Mouse (Mus musculus) CD8-positive naive resting alpha-beta T cell, adult 2 months (primary cell): ENCODE data around the gene Ccl25.

ENCODE experiments used
- DNase-seq, 2 experiments: peaks; one replicate each; pipeline ENCODE4 v3.0.0; 2022; ENCODE audit warnings: low read depth in 2 of 2, low spot score in 2 of 2

Gene Ccl25

DNA sequence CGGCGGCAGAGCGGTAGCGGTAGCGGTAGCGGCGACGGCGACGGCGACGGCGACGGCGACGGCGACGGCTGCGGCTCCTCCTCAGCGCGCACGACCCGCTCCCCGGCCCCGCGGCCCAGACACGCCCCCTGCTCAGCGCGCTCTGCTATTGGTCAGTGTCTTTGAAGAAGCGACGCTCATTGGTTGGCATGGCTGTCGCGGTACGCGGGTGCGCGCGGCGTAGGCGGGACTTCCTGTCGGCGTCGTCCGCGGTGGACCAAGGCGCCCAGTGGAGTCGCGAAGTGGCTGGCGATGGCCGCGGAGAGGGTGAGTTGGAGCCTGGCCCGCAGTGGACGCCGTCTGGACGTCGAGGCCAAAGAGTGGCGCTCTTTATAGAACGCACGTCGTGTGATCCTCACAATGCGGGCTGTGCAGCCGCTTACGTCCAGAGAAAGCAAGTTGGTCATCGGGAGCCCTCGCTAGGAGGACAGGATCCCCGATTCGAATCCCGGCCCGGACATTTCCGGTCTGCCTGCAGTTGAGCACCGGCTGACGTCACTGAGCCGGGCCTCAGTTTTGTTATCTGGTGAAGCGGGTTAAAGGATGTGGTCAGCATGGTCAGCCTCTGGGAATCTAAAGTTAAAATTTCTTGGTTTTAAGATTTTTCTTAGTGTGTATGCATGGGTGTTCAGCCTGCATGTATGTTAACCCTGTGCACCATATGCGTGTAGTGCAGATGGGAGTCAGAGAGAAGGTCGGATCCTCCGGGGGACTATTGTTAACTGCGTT lies at the start of gene Ccl25, which contains the start of gene Elavl1:
Ccl25 (plus strand) TSS at position 228 of the 768 bp plus-strand sequence.
Elavl1 (minus strand) TSS at position 431 of the 768 bp plus-strand sequence.
- DNase-seq, result peak; percentile 94 to 95

DNA sequence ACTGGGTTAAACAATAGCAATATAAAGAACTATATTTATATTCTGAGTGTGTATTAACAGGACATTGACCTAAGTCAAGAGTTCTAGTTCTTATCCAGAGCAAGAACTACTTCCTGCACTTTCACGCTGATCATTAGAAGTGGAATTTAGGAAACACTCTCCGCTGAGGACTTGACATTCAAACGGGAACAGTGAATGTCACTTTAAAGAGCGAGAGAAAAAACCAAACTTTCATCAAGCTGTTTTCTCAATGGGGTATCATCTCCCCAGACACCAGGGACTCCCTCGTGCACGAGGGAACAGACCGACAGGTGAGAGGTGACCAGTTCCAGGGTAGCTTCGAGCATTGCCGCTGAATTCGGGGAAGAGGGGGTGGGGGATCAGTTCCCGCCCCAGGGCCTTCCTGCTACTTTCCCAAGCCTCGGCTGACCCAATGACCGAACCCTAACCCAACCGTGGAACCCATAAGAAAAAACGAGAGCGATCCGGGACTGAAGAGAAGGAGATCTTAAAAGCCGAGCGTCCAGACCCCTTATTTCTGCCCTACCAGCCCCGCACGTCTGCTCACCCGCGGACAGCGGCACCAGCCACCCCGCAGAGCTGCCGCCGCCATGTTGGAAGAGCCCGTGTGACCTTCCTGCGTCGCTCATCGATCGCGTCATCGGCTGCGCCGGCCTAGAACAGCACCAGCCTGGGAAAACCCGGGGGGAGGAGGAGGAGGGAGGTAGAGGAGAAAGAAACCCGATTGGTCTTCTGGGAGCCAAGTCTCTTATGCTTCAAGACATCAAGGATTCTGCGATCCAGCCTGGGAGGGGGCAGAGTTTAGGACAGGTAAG lies 49.5 kb upstream of the Ccl25 start, which contains the start of gene Timm44:
Timm44 (minus strand) TSS at position 639 of the 836 bp plus-strand sequence.
- DNase-seq, result peak; percentile 84 to 90

DNA sequence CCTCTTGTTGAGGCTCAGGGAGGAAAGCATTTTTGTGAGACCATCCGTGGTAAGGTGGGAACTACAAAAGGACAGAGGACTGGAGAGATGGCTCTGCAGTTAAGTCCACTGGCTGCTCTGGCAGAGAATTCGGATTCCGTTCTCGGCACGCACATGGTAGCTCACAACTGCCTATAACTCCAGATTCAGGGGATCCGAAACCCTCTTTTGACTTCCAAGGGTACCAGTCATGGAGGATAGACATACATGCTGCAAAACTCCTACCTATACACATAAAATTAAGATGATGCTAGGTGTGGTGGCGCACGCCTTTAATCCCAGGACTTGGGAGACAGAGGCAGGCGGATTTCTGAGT lies 48.9 kb upstream of the Ccl25 start:
- DNase-seq, result no peak

DNA sequence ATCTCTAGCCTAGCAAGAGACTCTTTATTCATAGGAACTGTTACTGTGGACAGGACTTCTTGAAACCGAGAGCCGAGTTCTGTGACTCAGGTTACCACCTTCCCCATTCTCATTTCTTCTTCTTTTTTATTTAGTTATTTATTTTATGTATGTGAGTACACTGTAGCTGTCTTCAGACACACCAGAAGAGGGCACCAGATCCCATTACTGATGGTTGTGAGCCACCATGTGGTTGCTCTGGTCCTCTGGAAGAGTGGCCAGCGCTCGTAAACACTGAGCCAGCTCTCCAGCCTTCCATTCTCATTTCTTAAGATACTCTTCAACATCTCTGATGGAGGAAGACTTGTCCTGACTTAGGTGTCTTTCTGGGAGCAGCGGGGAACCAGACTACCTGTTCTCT lies 32.3 kb upstream of the Ccl25 start:
- no peak for DNase-seq

DNA sequence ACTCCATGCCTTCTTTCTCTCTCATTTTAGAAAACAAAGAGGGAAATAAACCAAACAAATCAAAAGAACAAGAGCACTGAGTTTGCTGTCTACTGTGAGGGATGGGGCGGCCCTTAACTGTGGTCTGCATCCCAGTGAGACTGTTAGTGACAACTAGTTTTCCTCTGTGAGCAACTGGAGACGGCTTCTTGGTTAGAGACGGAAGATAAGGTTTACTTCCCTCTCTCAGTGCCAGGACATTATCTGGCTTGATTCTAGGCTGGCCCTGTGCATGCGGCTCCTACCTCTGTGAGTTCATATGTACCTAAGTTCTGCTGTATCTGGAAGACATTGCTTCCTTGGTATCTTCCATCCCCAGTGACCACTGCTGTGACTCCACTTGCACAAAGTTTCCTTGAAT lies 27.2 kb upstream of the Ccl25 start:
- no peak for DNase-seq

DNA sequence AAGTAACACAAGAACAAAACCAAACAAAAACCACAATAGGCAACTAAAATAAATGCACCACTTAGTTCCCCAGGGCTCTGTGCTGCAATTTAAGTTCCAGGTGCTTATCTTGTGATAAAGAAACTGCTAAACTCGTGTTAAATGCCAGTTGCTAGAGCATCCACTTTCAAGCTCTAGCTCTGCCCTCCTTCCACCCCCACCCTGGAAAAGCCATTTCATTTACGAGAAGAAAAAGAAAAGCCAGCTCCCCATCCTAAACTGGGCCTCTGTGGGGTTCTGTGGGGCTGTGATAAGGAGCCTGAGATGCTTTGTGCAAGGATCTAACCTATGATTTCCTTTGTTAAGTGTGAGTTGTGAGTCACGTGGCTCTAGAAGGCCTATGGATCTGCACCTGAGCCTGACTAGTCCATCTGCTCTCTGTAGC lies 20.9 kb upstream of the Ccl25 start:
- no peak for DNase-seq

DNA sequence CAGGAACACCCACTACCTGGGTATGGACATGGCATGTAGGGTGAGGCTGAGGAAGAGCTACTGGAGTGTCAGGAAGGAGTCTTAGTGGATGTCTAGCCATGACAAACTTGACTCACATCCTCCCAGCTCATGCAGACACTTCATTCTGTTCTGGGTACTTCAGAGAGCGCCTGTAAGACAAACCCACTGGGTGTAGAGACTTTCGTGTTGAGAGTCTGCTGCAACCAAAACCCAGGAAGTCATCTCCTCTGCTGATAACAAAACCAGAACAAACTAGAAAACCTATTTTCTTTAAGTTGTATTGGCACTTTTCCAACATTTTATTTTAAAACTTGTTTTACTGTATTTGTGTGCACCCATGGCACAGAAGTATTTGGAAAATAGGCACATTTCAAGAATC lies 19.2 kb upstream of the Ccl25 start:
- no peak for DNase-seq

DNA sequence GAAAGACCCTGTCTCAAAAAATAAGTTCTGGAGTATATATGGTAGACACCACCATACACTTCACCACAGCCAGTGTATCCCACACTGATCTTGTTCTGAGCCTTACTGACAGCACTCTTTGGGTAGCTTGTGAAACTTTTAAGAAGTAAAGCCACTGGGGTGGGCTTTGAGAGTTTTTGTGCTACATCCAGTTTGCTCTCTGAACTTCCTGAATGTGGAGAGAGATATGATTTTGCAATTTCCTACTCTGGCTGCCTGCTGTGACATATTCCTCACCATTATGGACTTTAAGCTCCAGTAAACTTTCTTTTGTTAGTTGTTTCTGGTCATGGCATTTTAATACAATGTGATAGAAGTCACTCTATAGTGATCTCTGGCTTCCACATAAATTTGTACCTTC lies 12.9 kb upstream of the Ccl25 start:
- DNase-seq, result no peak

DNA sequence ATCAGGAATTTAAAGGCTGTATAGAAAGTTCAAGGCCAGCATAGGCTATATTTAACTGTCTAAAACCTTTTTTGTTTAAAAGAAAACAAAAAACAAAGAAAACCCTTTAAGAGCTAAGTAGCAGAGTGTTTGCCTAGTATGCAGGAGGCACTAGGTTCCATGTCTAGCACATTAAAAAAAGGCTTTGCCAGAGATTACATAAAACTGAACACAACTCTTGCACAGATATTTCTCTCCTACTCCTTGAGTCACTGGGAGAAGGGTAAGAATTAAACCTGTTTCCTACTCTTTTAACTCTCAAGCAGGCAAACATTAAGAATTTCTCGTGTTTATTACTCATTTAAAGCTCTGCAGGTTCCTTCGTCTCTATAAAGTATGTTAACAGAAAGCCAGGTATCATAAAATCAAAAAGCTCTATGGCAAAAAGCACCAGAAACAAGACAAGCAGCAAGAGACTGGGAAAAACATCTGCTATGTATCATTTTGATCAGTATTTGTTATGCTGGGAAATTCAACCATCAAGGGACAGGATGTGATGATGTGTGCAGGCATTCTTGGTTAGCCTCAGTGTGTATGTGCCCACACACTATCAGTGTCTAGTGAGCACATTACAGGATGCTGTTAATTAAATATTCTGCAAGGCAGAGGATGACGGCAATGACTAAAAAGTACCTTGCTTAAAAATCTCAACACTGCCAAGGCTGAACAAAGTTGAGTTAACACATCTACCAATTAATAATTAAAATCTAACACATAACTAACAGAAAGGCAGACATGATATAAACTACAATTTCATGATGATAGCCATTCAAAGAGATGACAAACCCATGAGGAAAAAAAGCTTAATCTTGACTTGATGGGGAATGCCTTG lies 11.5 kb upstream of the Ccl25 start:
- DNase-seq, result peak; percentile 43 to 60

DNA sequence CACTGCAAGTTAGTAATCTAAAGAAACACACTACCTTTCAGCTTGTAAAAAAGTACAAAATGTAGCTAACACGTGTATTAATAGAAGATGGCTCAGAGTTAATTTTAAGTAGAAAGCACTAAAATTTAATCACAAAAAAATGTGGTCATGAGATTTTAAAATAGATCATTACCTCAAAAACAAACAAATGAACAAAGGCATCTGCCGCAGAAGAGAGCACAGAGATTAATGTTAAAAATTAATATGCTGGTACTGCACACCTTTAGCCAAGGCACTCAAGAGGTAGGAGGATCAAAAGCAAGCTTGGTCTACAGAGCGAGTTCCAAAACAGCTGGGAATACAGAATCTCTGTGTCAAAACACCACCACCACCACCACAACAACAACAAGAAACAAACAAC lies 10.2 kb upstream of the Ccl25 start:
- no peak for DNase-seq

DNA sequence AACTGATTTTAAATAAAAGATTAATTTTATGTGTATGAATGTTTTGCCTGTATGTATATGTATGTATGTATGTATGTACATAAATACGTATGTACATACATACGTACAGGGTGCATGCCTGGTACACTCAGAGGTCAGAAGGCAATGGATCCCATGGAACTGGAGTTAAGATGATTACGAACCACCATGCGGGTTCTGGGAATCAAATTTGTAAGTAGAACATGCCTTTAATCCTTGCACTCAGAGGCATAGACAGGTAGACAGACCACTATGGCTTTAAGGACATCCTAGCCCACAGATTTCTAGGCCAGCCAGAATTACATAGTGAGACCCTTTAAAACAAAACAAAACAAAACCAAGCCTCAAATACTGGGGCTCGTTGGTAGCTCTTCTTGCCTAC lies 6.9 kb upstream of the Ccl25 start:
- DNase-seq, result no peak

DNA sequence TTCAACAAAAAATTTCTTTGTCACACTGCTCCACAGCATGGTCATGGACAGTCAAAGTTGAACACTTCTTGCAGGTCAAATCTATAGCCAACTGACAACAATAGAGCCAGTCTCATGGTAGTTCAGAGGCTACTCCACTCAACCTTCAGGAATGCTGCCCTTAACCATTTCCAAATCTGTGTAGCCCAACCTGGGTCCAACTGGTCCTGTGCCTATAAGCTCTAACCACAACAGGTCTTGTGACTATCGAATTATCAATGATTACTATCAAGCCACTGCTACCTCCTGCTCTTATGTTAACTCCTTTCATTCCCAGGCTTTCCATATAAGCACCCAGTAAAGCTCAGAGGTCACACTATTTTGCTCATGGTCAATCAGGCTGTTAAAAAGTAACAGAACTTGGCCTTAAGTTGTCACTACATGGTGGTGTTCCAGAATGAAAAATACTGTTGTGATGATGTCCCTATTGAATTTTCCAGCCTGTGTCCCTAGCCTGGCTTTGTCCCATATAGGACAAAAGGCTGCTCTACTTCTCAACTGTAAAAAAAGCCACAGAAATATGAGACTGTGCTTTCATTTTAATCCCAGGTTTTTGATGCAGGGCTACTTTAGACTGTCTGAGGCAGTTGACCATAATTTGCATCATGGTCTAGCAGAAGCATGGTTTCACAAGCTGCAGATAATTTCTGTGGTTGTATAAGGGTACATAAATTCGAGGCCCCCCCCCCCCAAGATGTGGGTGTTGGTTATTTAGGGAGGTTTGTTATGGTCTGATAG lies 6.0 kb upstream of the Ccl25 start:
- no peak for DNase-seq

DNA sequence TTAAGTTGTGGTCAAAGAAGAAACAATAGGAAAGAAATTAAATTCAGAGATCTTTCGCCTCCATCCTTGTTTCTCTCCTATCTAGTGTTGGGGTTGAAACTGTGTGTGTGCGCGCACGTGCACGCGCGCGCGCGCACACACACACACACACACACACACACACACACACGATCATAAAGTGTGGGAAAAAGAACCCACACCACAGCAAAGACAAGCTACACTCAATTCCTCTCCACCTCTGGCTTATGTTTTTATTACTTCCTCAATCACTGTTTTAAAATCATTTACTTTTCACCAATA lies 5.5 kb upstream of the Ccl25 start:
- no peak for DNase-seq

DNA sequence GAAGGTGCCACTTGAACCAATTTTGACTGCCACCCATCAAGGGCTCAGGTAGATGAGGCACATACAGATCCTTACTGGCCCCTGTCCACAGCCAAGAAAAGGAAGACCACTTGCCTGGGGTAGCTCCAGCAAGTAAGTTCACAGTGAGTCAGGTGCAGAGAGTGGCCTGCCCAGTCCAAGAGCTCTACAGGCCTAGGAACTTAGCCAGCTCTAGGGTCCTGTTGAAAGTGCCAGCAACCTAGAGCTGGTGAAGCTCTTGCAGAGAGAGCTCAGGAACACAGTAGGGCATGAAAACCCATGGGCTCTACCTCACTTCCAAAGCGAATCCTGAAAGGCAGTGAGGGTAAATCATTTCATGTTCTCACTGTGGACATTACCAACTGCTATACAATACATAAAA lies 4.6 kb upstream of the Ccl25 start:
- DNase-seq, result no peak

DNA sequence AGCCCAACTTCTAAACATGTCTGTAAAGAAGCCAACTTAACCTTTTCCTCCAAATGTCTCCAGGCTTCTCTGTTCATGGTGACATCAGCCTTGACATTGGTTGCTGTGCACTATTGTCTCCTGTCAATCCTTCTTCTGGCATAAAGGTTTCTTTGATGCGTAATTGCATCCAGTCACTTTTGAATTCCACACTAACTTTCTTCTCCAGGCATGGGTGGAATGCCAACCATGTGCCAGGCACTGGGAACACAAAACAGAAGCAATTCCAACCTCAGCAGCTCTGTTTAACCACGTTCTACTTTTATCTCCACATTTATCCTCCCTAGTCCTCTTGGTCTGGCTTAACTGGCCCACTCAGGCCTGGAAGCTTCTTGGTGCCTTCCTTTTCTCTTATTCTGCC lies 4.0 kb upstream of the Ccl25 start:
- DNase-seq, result no peak

DNA sequence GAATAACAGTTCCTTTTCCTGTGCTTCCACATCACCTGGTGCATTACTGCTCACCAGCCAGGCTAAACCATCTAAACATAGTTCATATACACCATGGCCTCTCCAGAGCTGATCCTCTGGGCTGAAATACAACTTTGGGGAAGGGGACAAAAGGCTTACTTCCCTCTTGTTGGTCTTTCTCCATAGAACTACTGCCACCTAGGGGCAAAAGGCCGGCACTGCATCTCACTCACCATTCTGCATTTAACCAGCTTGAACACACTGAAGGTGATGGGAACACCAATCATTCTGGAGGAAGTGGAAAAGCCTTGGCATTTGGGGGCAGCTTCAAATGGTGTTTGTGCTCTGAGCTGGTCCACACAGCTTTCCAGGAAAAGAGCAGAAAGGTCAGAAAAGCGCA lies 2.5 kb upstream of the Ccl25 start:
- peak; percentile 74 to 85 for DNase-seq

DNA sequence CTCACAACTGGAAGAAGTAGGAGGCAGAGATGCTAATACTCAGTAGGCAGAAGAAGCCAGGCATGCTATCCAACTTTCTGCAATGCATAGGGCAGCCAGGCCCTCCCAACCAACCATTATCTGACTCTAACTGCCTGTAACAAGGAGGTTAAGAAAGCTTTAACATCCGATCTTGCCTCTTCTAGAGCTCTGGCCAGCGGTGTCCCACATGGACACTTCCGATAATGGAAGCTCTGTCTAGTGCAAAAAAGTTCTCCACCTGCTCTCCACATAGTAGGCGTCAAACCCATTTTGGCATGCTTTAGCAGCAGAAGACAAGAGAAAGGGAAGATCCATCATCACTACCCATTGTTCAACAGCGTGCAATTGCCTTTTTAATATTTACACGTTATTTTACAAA lies 1.1 kb upstream of the Ccl25 start:
- no peak for DNase-seq

DNA sequence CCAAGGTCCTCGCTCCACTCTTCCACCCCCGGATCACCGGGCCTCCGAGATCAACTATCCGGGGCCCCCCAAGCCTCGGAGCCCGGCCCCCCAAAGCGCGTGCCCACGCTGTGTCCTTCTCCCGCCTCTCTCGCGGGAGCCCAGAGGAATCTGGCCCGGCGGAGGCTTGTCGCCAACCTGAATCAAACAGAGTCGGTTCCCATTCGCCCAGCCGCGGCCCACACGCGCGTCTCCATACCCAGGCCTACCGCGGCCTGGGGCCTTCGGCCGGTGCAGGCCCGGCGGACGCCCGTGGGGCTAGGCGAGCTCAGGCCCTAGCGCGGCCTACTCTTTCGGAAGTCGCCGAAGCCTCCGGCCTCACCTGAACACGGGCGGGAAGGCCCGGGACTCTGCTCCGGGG lies 485 bp upstream of the Ccl25 start:
- DNase-seq, result peak in 1 of 2 experiments; percentile 10

DNA sequence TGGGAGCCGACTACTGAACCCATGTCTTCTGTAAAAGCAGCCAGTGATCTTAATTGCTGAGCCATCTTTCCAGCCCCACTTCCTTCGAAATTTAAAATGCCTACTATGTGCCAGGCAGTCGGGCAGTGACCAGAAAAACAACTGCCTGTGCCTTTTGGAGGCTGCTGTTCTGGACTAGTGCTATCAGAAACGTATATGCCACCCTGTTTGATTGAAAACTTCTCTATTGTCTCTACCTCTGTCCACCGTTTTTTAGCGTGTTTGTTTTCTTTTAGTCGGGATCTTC lies 684 bp downstream of the Ccl25 start:
- no peak for DNase-seq

DNA sequence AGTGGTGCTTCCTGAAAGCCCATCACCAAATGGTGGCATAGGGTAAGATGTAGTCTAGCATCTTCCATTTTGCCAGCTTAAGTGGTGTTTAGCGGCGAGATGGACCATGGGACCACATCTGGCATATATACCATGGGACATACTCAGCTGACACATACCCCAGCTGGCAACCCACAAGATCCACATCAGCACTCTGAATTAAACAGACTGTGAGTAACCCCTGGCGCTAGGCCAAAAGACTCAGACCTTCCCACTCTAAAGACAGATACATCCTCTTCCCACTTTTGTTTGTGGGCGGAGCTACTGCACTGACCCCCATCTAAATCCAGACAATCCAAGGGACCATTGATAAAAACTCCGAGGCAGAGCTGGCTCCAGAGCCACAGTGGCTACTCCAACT lies 4.0 kb downstream of the Ccl25 start:
- DNase-seq, result no peak

DNA sequence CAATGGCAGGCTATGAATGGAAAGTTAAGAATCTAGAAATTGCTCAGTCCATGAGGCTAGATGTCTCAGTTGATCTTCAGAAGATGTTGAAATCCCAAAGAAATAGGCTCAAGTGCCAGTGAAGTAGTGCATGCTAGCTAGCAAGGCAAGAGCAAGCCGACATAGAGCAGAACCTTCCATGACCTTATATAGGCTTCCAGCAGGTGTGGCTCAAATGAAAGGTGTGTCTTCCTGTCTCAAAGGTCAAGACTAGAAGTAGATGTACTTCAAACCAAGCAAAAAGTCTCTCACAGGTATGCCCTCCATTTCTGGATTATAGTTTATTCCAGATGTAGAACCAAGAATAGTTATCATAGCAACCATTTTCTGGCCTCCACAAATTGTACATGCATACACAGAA lies 9.0 kb downstream of the Ccl25 start:
- DNase-seq, result no peak
